Mouse (Mus musculus) urinary bladder, adult 18-20 months (tissue): Measurements from ENCODE around the gene Tomm40.

ENCODE experiments used
- DNase-seq, 2 experiments: peaks; one replicate each; pipeline ENCODE4 v3.0.0; 2022; ENCODE audit warnings: low spot score in 2 of 2, mixed read lengths in 2 of 2

Tomm40 gene

GRCm38 (mm10) chr7:19744590-19745385 is 29.6 kb upstream of the Tomm40 start:
- DNase-seq = no peak

GRCm38 (mm10) chr7:19743791-19744190 is 28.6 kb upstream of the Tomm40 start:
- no peak for DNase-seq

- no peak for DNase-seq
These were observed 27.2 kb upstream of the Tomm40 start for GRCm38 (mm10) chr7:19742468-19742867.

GRCm38 (mm10) chr7:19741329-19742031 is 26.2 kb upstream of the Tomm40 start:
- no peak for DNase-seq

- DNase-seq = no peak
These were observed 25.0 kb upstream of the Tomm40 start for GRCm38 (mm10) chr7:19740269-19740668.

GRCm38 (mm10) chr7:19738771-19739170 is 23.5 kb upstream of the Tomm40 start:
- no peak for DNase-seq

- DNase-seq = no peak
These were observed 21.3 kb upstream of the Tomm40 start for GRCm38 (mm10) chr7:19736389-19737057.

- DNase-seq = no peak
These were observed 19.0 kb upstream of the Tomm40 start for GRCm38 (mm10) chr7:19734178-19734666.

GRCm38 (mm10) chr7:19726541-19726940 is 11.3 kb upstream of the Tomm40 start:
- DNase-seq = no peak

- peak; percentile 59 to 75 for DNase-seq
These were observed 8.9 kb upstream of the Tomm40 start for GRCm38 (mm10) chr7:19724167-19724566.

GRCm38 (mm10) chr7:19722754-19723195 is 7.5 kb upstream of the Tomm40 start:
- DNase-seq = no peak

- no peak for DNase-seq
These were observed 4.0 kb upstream of the Tomm40 start for GRCm38 (mm10) chr7:19719200-19719599.

- DNase-seq = no peak
These were observed 3.2 kb upstream of the Tomm40 start for GRCm38 (mm10) chr7:19718297-19718952.

GRCm38 (mm10) chr7:19717346-19717745 is 2.1 kb upstream of the Tomm40 start:
- DNase-seq = no peak

- DNase-seq = no peak
These were observed 1.6 kb upstream of the Tomm40 start for GRCm38 (mm10) chr7:19716822-19717221.

- DNase-seq = no peak
These were observed 931 bp upstream of the Tomm40 start for GRCm38 (mm10) chr7:19716055-19716682.

GRCm38 (mm10) chr7:19714836-19715235 is 402 bp downstream of the Tomm40 start:
- DNase-seq = no peak

GRCm38 (mm10) chr7:19713598-19713997 is 1.6 kb downstream of the Tomm40 start:
- DNase-seq = no peak

GRCm38 (mm10) chr7:19713196-19713595 is 2.0 kb downstream of the Tomm40 start:
- no peak for DNase-seq

GRCm38 (mm10) chr7:19712414-19712813 is 2.8 kb downstream of the Tomm40 start:
- DNase-seq = no peak

- DNase-seq = no peak
These were observed 4.6 kb downstream of the Tomm40 start for GRCm38 (mm10) chr7:19710650-19711049.
